Mouse (Mus musculus) MEL-GATA-1-ER (cell line): ENCODE data around the gene Irs2.

Experiments
- DNase-seq: peaks from one replicate; pipeline ENCODE4 v3.0.0-alpha.2; 2012; ENCODE audit warnings: low read depth; ENCODE audit errors: extremely low read depth

The Irs2 gene

GRCm38 (mm10) chr8:11009431-11010071, 1.3 kb upstream of the Irs2 start:
- no peak for DNase-seq

- DNase-seq = peak; percentile 86
These were observed 673 bp upstream of the Irs2 start for GRCm38 (mm10) chr8:11008842-11009420.

DNA sequence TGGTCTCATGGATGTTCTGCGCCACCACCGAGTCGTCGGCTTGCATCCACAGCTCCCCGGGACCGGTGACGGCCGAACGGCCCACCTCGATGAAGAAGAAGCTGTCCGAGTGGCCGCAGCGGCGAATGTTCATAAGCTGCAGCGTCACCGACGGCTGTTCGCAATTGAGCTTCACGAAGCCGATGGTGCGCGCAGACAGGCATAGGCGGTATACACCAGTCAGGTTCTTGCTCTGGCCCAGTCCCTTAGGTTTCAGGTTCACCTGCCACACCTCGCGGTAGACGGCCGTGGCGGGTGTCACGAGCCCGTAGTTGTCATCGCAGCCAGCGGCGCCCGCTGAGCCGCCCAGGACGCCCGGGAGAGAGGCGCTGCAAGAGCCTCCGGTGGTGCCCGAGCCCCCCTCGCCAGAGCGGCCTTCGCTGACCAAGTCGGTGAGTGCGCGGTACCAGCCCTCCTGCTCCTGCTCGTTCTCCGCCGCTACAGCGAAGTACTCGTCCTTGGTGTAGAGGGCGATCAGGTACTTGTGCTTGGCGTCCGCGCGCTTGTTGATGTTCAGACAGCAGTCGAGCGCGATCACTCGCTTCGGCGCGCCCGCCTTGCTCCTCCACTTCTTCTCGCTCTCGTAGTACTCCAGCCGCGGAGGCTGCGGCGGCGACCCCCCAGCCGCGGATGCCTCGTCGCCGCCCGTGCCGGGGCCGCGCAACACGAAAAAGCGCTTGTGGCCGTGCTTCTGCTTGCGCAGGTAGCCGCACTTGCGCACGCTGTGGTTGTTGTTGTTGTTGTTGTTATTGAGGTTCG, 478 bp downstream of the Irs2 start:
- no peak for DNase-seq

DNA sequence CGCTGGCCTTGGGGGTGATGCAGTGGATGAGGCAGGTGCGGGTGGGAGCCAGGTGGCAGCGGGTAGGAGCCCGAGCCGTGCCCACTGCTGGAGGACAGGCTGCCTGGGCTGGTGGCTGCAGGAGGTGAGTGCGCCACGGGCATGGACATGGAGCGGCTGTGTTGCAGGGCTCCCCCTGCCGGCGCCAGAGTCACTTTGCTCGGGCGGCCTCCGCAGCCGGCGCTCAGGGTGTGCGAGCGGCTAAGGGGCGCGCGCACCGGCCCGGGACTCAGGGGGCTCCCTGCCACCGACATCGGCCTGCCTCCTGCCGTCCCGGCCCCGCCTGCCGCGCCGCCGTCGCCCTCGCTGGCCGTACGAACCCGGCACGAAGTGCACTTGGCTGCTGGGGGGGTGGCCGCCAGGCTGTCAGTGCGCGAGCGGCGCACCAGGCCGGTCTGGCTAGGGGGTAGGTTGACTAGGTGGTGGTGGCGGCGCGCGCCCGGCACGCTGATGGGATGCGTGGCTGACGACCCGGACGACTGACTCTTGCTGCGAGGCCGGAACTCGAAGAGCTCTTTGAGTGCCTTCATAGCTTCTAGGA, 1.2 kb downstream of the Irs2 start:
- DNase-seq = no peak

DNA sequence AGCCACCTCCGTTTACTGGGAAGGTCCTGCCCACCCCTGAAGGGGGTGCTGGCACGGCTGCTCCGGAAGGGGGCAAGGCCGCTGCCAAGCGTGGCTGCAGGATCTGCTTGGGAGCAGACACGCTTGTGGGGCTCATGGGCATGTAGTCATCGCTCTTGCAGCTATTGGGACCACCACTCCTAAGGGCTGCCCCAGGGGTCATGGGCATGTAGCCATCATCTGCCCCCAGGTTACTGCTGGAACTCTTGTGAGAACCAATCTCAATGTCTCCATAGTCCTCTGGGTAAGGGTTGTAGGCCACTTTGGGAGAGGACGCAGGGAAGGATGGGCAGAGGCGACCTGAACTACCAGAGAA, 2.0 kb downstream of the Irs2 start:
- no peak for DNase-seq

DNA sequence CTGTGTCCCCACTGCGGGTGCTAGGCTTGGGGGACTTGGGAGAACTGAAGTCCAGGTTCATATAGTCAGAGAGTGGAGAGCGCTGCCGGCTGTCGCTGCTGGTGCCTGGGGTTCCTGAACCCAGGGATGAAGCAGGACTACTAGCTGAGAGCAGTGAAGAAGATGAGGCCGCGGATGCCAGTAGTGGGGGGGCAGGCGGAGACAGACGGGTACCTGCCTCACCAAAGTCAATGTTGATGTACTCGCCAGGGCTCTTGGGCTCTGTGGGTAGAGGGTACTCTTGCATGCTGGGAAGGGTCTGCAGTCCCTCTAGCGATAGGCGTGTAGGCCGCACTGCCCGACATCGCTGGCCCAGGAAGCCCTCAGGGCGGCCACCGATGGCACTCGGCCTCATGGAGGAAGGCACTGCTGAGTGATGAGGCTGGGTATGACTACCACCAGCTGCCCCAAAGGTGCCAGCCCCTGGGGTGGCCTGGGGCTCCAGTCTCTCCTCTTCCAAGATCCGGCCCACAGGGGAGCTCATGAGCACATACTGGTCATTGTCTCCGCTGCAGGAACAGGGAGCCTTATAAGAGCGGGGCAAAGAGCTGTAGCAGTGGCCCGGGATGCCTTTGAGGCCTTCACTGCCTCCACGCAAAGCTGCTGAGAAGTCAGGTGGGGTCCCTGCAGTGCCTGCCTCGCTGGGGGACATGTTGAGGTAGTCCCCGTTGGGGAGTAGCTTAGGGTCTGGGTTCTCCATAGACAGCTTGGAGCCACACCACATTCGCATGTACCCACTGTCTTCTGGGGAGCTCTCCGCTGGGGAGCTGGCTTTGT, 2.6 kb downstream of the Irs2 start:
- no peak for DNase-seq

DNA sequence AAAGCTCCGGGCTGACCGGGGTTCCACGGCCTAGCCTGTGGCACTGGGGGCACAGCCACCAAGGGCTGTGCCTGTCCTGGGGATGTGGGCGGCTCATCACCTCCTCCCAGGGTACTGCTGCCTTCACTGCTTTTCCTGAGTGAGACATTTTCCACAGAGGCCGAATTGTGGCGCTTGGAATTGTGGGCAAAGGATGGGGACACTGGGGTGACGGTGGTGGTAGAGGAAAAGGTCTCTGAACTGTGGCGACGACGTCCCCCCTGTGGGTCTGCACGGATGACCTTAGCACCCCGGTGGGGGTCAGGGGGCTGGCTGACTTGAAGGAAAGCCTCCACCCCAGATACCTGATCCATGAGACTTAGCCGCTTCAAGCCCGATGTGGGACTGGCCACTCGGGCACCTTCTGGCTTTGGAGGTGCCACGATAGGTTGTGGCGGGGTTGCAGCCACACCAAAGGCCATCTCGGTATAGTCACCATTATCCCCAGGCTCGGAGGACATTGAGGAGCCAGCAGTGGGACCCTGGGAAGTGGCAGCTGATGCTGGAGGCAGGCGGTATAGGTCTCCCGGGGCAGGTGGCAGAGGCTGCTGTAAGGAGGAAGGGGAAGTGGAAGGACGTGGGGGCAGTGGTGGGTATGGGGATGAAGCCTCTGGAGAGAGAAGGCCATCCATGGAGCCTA, 3.3 kb downstream of the Irs2 start:
- DNase-seq = no peak

- no peak for DNase-seq
These were observed 4.3 kb downstream of the Irs2 start for GRCm38 (mm10) chr8:11003917-11004470.

- DNase-seq = no peak
These were observed 5.0 kb downstream of the Irs2 start for GRCm38 (mm10) chr8:11003253-11003652.

- no peak for DNase-seq
These were observed 5.4 kb downstream of the Irs2 start for GRCm38 (mm10) chr8:11002816-11003215.

GRCm38 (mm10) chr8:11001062-11001549, 7.2 kb downstream of the Irs2 start:
- no peak for DNase-seq

DNA sequence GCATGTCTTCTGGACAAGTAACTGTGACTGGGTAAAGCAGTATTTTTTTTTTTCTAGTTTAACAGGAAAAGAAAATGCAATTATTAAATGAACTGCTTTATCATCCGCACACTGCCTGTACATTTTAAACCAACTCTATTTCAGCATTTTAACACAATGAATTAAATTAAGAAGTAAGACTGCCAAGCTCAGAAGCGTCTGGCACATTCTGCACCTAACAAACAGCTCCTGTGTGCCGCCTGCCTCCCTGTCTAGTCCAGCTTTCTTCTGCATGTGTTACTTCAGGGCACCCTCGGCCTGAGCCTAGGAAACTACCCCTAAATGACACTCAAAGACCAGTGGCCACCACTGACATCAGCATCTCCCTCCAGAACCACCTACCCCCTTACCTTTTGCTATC, 8.7 kb downstream of the Irs2 start:
- no peak for DNase-seq

DNA sequence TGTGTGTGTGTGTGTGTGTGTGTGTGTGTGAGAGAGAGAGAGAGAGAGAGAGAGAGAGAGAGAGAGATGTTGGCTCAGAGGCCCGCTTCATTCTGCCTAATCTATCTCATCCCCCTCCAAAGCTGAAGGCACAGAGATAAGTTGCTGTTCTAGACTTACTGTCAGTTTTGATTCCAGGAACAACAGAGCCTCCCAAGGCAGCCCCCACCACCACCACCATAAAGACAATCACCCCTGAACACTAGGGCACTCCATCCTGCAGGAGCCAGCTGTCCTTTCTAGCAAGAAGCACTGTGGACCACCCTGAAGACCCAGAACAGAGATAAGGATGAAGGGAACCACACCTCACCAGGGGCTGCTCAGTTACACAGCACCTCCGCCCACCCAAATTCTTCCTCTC, 12.0 kb downstream of the Irs2 start:
- peak; percentile 84 for DNase-seq

DNA sequence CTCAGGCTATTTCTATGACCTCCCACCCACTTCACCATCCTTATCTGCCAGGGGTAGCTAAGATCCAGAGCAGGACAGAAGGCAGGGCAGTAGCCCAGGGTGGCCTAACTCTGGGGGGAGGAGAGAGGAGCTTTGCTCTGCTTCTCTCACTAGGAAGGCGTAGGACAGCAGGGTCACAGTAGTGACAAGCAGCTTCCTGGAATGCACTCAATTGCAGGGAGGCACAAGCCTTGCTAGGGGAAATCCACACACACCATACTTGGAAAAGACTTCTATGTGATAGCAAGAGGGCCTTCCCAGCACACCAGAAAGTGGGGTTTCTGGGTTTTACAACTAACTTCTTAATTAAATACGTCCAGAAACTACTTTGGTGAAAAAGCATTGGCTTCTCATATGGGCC, 12.5 kb downstream of the Irs2 start:
- DNase-seq = no peak

DNA sequence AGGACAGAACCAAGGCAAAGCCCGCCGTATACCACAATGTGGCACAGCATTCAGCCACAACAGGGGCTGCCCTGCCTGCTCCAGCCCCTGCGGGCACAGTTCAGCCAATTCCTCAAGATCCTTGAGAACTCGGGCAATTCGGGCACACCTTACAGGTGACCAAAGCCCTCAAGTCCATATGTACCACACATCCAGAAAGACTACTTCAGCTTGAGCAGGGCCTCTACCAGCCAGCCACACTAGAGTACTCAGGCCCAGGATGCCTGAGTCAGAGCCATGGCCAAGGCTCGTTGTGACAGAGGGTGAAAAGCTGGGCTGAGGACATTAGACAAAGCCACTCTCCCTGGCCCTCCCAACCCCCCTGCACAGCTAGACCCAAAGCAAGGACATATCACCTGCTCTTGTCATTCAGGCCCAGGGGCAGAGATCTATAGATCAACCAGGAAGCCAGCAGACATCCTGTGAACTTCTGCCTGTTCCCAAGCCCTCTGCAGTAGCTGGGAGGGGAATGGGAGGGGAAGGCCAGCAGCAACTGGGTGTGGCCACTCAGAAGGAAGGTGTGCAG, 13.8 kb downstream of the Irs2 start:
- no peak for DNase-seq

- no peak for DNase-seq
These were observed 14.6 kb downstream of the Irs2 start for GRCm38 (mm10) chr8:10993582-10994216.

DNA sequence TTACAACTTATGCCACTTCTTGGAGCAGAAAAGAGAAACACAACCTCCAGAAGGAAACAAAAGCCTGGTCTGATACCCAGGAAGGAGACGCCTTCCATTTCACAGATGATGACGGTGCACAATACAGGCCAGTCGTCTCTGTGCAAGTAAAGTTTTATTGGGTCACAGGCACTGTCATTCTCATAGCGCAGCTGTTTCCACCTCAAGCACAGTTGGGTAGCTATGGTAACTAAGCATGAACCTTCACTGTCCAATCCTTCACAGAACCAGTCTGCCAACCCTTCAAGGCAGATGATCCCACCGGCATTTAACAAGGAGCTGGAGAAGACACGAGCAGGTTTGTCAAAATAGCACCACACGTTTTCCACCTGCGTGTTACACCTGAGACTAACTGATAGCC, 16.2 kb downstream of the Irs2 start:
- no peak for DNase-seq

DNA sequence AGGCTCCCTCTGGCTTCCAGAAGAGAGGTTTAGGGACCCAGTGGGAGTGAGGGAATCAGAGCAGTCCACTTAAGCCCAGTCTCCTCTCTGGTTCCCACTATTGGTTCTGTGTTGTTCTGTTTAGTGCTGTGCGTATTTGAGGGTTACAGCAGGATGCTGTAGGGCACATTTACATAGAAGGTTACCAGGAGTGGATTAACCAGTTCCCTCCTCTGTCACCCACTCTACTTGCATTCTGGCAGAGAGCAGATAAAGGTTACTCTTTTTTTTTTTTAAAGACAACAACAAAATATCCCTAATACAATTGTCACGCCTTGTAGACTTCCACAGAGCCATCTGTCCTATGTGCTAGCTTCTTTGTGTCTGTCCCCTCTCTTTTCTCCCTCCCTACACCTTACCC, 16.9 kb downstream of the Irs2 start:
- no peak for DNase-seq

- DNase-seq = no peak
These were observed 17.7 kb downstream of the Irs2 start for GRCm38 (mm10) chr8:10990421-10991110.
